Mouse (Mus musculus) limb, embryonic 13.5 days (tissue): ENCODE results near the gene Mbtps2. TPM values are rescaled to one million over a fixed set of nuclear protein-coding genes. Genes with fewer than 3 reads are reported as not detected.

ENCODE experiments used
- ATAC-seq: fragments of 200-750 bp; cut with Nextera tagmentation; 2 replicates; pipeline ENCODE4 v1.8.0; 2017; ENCODE audit warnings: low read depth, moderate number of reproducible peaks, moderate TSS enrichment; ENCODE audit not compliant: low FRiP score
- H3K27ac ChIP-seq: fragments of 300-500 bp; sonication (generic); 2 replicates; pipeline ENCODE4 v1.5.1; 2015; ENCODE audit warnings: inconsistent platforms, mild to moderate bottlenecking, moderate library complexity
- H3K27me3 ChIP-seq: fragments of 300-500 bp; sonication (generic); 2 replicates; pipeline ENCODE4 v1.6.1; 2015; ENCODE audit warnings: mild to moderate bottlenecking, inconsistent platforms
- H3K36me3 ChIP-seq: fragments of 300-500 bp; sonication (generic); 2 replicates; pipeline ENCODE4 v1.6.1; 2015; ENCODE audit warnings: inconsistent platforms, mild to moderate bottlenecking, moderate library complexity
- H3K4me1 ChIP-seq: fragments of 300-500 bp; sonication (generic); 2 replicates; pipeline ENCODE4 v1.6.1; 2015; ENCODE audit warnings: inconsistent platforms
- H3K4me2 ChIP-seq: fragments of 300-500 bp; sonication (generic); replicated peaks from 2 replicates; pipeline ENCODE4 v1.6.1; 2015; ENCODE audit warnings: inconsistent platforms, mild to moderate bottlenecking, moderate library complexity
- H3K4me3 ChIP-seq: fragments of 300-500 bp; sonication (generic); 2 replicates; pipeline ENCODE4 v1.5.1; 2015; ENCODE audit warnings: moderate library complexity, mild to moderate bottlenecking, inconsistent platforms
- H3K9ac ChIP-seq: fragments of 300-500 bp; sonication (generic); 2 replicates; pipeline ENCODE4 v1.6.1; 2015; ENCODE audit warnings: mild to moderate bottlenecking, inconsistent platforms
- H3K9me3 ChIP-seq: fragments of 300-500 bp; sonication (generic); 2 replicates; pipeline ENCODE4 v1.6.1; 2016; ENCODE audit warnings: inconsistent platforms
- WGBS: fragments of 180-500 bp; shearing (Covaris S2); methylation state at CpG from one replicate; pipeline ENCODE4 v1.1.7; 2015; 5-methylcytosine and 5-hydroxymethylcytosine counted together
- polyA plus RNA-seq: library from polyadenylated mRNA; unstranded; fragments of >200 nt; fragmentation: Nextera tagmentation; extraction: Ambion mirVana; gene quantifications from 2 replicates; pipeline ENCODE4 v1.2.1, GENCODE M21; 2015

The Mbtps2 gene
- 23.9 and 25.7 TPM in 2 replicates for polyA plus RNA-seq

DNA sequence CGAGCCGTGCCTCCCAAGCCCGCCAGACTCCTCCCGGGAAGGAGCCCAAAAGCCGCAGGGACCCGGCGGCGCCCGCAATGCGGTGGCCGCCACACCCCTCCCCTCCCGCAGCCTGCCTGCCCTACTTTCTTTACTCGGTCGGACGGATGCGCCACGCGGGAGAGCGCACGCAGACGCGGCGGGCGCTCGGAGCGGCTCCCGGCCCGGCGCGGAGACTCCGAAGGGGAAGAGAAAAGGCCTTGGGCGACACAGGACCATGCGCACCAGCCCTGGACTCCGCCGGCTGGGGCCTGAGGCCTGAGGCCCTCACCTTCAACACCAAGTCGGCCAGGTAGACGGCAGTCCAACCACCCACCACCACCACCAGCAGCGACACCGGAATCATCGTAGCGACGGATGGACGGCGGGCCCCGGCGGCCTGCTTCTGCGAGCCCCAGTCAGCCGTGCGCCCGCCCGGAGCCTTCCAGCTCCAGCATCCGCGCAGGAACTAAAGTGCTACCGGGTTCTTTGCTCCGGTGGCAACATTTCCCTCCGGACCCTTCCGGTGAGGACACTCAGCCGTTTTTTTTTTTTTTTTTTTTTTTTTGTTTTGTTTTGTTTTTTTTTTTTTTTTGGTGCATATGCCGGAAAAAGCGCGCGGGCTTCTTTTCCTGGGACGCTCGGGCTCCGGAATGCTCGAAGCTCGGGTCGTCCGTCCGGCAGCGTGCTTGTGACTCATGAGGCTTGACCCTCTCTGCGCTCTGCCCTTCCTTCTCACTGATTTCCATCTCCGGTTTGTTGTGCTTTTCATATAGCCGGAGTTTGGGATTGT is at the start of gene Mbtps2:
TSS of gene Mbtps2 (minus strand) at position 530 of the 811 bp plus-strand sequence.
- Histone ChIP-seq H3K4me2 (peak within 1 kb of the TSS; percentile 58), H3K36me3 (no peaks in the 10 kb centered on the region), H3K9ac (peak within 1 kb of the TSS; percentile 81), H3K4me1 (peaks cover 5% of the 10 kb centered on the region; the same call in 1 of the 2 replicates), H3K27me3 (no peaks in the 10 kb centered on the region), H3K9me3 (no peaks in the 10 kb centered on the region), H3K27ac (peak within 1 kb of the TSS; percentile 91), H3K4me3 (peak within 1 kb of the TSS; percentile 60)
- peak; percentile 85 for ATAC-seq
- WGBS, result 12% methylated on average over 51 of the region's 74 CpGs

DNA sequence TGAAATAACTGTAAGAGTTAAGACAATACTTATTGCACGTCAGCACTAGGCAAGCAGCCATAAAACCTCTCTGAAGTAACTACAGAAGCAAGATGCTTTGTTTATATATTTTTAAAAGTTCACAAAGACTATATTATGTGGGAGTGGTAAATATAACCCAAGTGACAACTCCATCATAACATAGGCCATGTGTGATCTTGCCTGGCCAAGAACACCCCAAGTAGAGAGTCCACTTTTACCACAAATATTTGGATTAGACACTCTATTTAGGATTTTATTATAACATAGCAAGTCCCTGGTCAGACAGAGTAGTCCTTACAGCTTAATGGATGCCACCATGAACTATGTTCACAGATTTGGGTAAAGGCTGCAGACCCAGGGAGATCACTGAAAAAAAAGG is 47.9 kb upstream of the Mbtps2 start:
- no peak for ATAC-seq

DNA sequence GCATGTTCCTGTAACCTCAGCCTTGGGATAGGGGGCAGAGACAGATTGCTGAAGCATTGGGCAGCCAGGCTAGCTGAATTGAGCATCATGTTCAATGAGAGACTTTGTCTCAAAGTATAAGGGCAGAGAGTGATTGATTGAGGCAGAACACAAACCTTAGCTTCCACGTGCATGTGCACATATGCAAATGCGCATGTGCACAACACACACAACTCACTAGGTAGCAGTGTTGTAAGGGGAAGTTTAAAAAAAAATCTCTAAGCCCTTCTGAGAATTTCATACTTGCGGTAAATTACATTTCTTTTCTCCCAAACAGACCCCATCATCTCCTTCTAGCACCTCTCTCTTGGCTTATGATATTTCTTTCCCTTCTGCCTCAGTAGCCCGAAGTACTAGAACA is 46.2 kb upstream of the Mbtps2 start:
- Histone ChIP-seq H3K4me1 (no peaks in the 10 kb centered on the region), H3K9ac (no peak overlapping the region), H3K27ac (no peak overlapping the region), H3K27me3 (peaks cover 5% of the 10 kb centered on the region), H3K36me3 (no peaks in the 10 kb centered on the region), H3K9me3 (no peaks in the 10 kb centered on the region), H3K4me2 (no peak overlapping the region), H3K4me3 (no peak overlapping the region)
- 81% methylated on average over 4 of the region's 4 CpGs for WGBS
- no peak for ATAC-seq

More for the DNA sequence above, 47.9 kb upstream of the Mbtps2 start:
- Histone ChIP-seq H3K4me2 (no peak overlapping the region), H3K4me3 (no peak overlapping the region), H3K27ac (no peak overlapping the region), H3K4me1 (no peaks in the 10 kb centered on the region), H3K27me3 (peaks cover 5% of the 10 kb centered on the region), H3K9me3 (no peaks in the 10 kb centered on the region), H3K9ac (no peak overlapping the region), H3K36me3 (no peaks in the 10 kb centered on the region)
- WGBS, result 69% methylated on average over 1 of the region's 1 CpGs

- Histone ChIP-seq H3K27me3 (peaks cover 5% of the 10 kb centered on the region), H3K36me3 (no peaks in the 10 kb centered on the region), H3K9ac (no peak overlapping the region), H3K27ac (no peak overlapping the region), H3K4me1 (no peaks in the 10 kb centered on the region), H3K4me3 (no peak overlapping the region), H3K4me2 (no peak overlapping the region), H3K9me3 (no peaks in the 10 kb centered on the region)
- WGBS, result 21% methylated on average over 3 of the region's 3 CpGs
- ATAC-seq, result no peak
Observed at GRCm38 (mm10) chrX:157644300-157644699, 45.8 kb upstream of the Mbtps2 start.

DNA sequence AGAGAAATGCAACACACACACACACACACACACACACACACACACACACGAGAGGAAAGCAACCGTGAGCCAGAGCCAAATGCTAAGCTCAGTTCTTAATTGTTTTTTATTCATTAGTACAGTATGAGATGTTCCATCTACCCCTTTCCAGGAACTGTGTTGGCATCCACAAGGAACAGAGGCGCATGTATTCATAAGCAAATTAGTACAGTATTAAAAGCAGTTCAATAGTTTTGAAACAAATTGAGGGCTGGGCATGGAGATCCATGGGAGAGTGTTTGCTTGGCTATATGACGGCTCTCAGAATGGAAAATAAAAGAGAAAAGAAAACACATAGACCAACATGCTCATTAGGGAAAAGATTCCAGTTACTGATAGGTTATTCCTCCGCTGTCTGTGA is 44.3 kb upstream of the Mbtps2 start:
- Histone ChIP-seq H3K36me3 (no peaks in the 10 kb centered on the region), H3K9me3 (no peaks in the 10 kb centered on the region), H3K9ac (no peak overlapping the region), H3K27me3 (peaks cover 5% of the 10 kb centered on the region), H3K4me2 (no peak overlapping the region), H3K27ac (no peak overlapping the region), H3K4me3 (no peak overlapping the region), H3K4me1 (no peaks in the 10 kb centered on the region)
- 84% methylated on average over 5 of the region's 5 CpGs for WGBS
- no peak for ATAC-seq

- Histone ChIP-seq H3K4me3 (no peak overlapping the region), H3K4me2 (no peak overlapping the region), H3K4me1 (no peaks in the 10 kb centered on the region), H3K27me3 (no peaks in the 10 kb centered on the region), H3K27ac (no peak overlapping the region), H3K9ac (no peak overlapping the region), H3K9me3 (no peaks in the 10 kb centered on the region), H3K36me3 (no peaks in the 10 kb centered on the region)
- ATAC-seq, result no peak
- 78% methylated on average over 1 of the region's 1 CpGs for WGBS
Observed at GRCm38 (mm10) chrX:157637253-157637652, 38.7 kb upstream of the Mbtps2 start.

DNA sequence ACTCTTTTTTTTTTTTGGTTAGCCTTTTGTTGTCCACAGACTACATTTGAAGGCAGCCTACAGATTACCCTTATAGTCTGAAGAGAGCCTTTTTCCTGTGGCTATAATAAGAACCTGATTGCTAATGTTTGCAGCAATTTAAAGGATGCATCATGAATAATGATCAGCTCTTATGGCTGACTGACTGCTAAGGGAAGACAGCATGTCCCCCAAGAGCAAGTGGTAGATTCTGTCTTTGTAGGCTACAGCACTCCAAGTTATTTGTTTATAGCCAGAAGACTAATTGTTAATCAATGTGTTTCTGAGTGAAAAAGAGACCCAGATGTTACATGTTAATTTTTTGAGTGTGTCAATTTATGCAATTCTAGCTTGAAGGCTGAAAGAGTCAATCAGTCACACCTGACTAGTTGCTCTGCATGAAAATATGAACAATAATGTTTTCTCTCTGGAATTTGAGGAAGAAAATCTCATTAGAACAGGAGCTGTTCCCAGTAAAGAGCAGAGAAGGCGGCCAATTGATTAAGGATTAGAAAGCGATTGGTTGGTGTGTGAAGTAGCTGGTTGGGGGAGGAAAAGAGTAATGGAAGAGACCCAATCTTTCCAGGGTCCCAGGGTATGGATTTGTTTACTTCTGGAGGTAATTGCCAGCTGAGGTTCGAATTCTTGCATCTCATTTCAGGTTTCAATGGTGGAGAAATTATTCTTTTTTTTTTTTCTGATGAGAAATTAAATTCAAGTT is 35.3 kb upstream of the Mbtps2 start:
- Histone ChIP-seq H3K36me3 (no peaks in the 10 kb centered on the region), H3K9me3 (no peaks in the 10 kb centered on the region), H3K27ac (no peak overlapping the region), H3K9ac (no peak overlapping the region), H3K4me3 (no peak overlapping the region), H3K4me2 (no peak overlapping the region), H3K4me1 (no peaks in the 10 kb centered on the region), H3K27me3 (no peaks in the 10 kb centered on the region)
- 61% methylated on average over 3 of the region's 3 CpGs for WGBS
- ATAC-seq, result no peak

- H3K27me3 ChIP-seq, result no peaks in the 10 kb centered on the region
- no peaks in the 10 kb centered on the region for H3K4me1 ChIP-seq
- no peak overlapping the region for H3K9ac ChIP-seq
- 0 out of 2 replicates have a peak, but pooled peaks cover 5% of the 10 kb centered on the region for H3K9me3 ChIP-seq
- no peak overlapping the region for H3K27ac ChIP-seq
- H3K4me2 ChIP-seq, result no peak overlapping the region
- WGBS, result 81% methylated on average over 4 of the region's 4 CpGs
- H3K4me3 ChIP-seq, result no peak overlapping the region
- ATAC-seq, result no peak
- no peaks in the 10 kb centered on the region for H3K36me3 ChIP-seq
Observed at GRCm38 (mm10) chrX:157630341-157630740, 31.8 kb upstream of the Mbtps2 start.

DNA sequence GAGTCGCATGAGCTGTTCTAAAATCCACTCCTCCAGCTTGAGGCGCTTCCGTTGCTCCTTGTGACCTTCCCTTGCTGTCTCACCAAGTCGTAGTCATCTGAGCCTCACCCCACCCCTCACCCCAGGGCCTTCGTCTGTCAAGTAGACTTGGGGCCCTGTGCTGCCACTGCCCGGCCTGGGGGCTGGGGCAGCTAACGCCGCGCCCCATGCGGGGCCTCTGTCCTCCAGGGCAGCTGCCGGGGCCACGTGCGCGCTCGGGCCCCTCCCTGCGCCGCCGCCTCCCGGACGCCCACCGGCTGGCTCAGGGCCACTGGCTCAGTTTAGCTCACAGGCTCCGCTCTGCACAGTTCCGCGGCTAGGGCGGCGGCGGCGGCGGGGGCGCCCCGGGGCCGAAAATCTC is 14.4 kb upstream of the Mbtps2 start:
- H3K4me1 ChIP-seq, result peaks cover 3% of the 10 kb centered on the region; the same call in 1 of the 2 replicates
- no peaks in the 10 kb centered on the region for H3K36me3 ChIP-seq
- no peak overlapping the region for H3K9ac ChIP-seq
- no peaks in the 10 kb centered on the region for H3K9me3 ChIP-seq
- no peak overlapping the region for H3K27ac ChIP-seq
- H3K4me3 ChIP-seq, result peak overlapping the region; percentile 2; the same call in 1 of the 2 replicates
- ATAC-seq, result 0 out of 2 replicates have a peak, but pooled peaks have one; percentile 40
- peak overlapping the region; percentile 56 for H3K4me2 ChIP-seq
- 24% methylated on average over 32 of the region's 32 CpGs for WGBS
- H3K27me3 ChIP-seq, result no peaks in the 10 kb centered on the region; the same call in 1 of the 2 replicates

DNA sequence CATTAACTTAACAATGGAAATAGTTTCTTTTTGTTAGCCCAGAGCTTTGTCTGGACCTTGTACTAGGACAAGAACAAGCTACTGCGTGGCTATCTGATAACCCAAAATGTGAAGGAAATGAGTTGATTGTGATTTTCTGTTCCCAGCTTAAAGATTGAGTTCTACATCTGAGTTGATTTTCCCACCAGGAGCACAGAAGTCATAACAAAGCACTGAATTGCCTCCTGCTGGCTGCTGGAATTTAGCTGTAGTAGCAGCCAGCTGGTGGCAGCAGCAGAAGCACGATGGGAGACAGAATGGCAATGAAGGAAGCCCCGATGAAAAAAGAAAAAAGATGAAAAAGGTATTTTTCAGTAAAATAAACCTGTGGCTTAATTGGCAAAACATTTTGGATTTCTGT is 2.9 kb upstream of the Mbtps2 start:
- Histone ChIP-seq H3K9me3 (no peaks in the 10 kb centered on the region), H3K27me3 (no peaks in the 10 kb centered on the region; the same call in 1 of the 2 replicates), H3K9ac (no peak overlapping the region), H3K4me1 (peaks cover 5% of the 10 kb centered on the region; the same call in 1 of the 2 replicates), H3K4me3 (no peak overlapping the region), H3K36me3 (no peaks in the 10 kb centered on the region), H3K4me2 (no peak overlapping the region), H3K27ac (no peak overlapping the region)
- ATAC-seq, result no peak
- WGBS, result 13% methylated on average over 3 of the region's 3 CpGs

- Histone ChIP-seq H3K27ac (peak overlapping the region; percentile 91), H3K36me3 (no peaks in the 10 kb centered on the region), H3K9ac (peak overlapping the region; percentile 81), H3K27me3 (no peaks in the 10 kb centered on the region), H3K4me3 (peak overlapping the region; percentile 60), H3K4me2 (peak overlapping the region; percentile 58), H3K9me3 (no peaks in the 10 kb centered on the region), H3K4me1 (peaks cover 5% of the 10 kb centered on the region; the same call in 1 of the 2 replicates)
- peak; percentile 26; the same call in 1 of the 2 replicates for ATAC-seq
- WGBS, result 16% methylated on average over 17 of the region's 17 CpGs
Observed at GRCm38 (mm10) chrX:157597585-157598185, 830 bp downstream of the Mbtps2 start.

- WGBS, result 64% methylated on average over 5 of the region's 5 CpGs
- Histone ChIP-seq H3K36me3 (no peaks in the 10 kb centered on the region), H3K9ac (no peak overlapping the region), H3K4me1 (peaks cover 5% of the 10 kb centered on the region; the same call in 1 of the 2 replicates), H3K27me3 (no peaks in the 10 kb centered on the region), H3K9me3 (no peaks in the 10 kb centered on the region), H3K4me2 (peak overlapping the region; percentile 58), H3K27ac (no peak overlapping the region), H3K4me3 (peak overlapping the region; percentile 60)
- no peak for ATAC-seq
Observed at GRCm38 (mm10) chrX:157596802-157597201, 1.7 kb downstream of the Mbtps2 start.
